In the genomic region with DNA sequence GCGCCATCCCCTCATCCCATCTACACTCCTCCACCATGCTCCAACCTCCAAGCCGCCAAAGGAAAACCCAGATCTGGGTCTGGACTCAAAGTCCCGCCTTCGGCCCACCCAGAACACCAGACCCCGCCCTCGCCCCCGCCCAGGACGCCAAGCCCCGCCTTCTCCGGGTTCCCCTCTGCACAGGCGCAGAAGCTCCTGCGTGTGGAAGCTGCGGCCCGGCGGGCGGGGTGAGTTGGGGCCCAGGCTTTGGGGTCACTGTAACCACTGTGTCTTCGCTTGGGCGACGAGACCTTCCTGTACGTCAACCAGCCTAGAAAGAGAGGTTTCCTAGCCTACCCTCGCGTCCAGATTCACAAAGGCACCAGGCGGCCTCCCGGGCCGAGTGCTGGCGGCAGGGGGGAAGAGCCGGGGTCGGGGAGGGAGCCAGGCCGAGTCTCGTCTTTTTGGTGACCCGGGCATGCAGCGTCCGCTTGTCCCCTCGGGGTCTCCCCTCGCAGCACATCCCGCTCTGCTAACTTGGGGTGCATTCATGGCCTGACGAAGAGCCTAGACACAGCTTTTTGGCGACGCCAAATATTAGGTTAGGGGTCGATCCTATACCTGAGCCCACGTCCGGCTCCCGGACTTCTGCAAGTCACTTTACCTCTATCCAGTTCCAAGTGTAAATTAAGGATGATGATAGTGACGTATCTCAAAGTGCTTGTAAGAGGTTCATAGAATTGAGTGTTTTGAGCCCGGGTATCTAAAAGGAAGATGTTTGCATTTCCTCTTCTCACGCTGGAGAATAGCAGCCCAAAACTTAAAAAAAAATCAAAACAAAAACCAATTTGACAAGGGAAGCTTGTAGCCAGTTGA, we compare ENCODE assay signal across 8 mouse cellular contexts. TPM values are rescaled to one million over a fixed set of nuclear protein-coding genes. Genes with fewer than 3 reads are reported as not detected.
DNase-seq lines count a peak whose midpoint lies in the region; ATAC-seq lines count a peak whose summit lies in the region.

No protein-coding gene starts in this region.

- DNase-seq in adrenal gland, adult (ENCODE audit: inconsistent age in 2 of 2, low spot score in 1 of 2) = peak; percentile 92 to 99
- peak; percentile 87 for DNase-seq in embryo, embryonic 10 days (ENCODE audit: low spot score)
- DNase-seq in gastrocnemius, adult 8-10 months (ENCODE audit: low spot score in 2 of 2) = peak; percentile 79
- DNase-seq in induced T-regulatory cell, adult 2 months (ENCODE audit: low read depth) = peak; percentile 94
- peak; percentile 79 to 83 for DNase-seq in left cerebral cortex, adult 8-10 months (ENCODE audit: low spot score in 2 of 2)
- peak; percentile 87 to 89 for DNase-seq in right cerebral cortex, adult 2 months (ENCODE audit: low spot score in 2 of 2)
- DNase-seq in urinary bladder, postnatal 10 days (ENCODE audit: low spot score) = peak; percentile 79

- peak; percentile 95 for ATAC-seq in megakaryocyte, adult 5-6 weeks (ENCODE audit: poor library complexity, severe bottlenecking)

RNA-seq across cellular contexts. Expression of a gene that starts 9.3 kb away (rescaled TPM):
- total RNA-seq in gastrocnemius, adult 8-10 months (2022) = 10 to 100 TPM; 13.4 to 15.9 (median 13.6) TPM
- total RNA-seq in left cerebral cortex, adult 8-10 months (2022) = 10 to 100 TPM; 24.4 to 26.5 (median 25.7) TPM
- 31.1 and 40.9 TPM in 2 replicates for total RNA-seq in megakaryocyte, adult 5-6 weeks (2015)
- total RNA-seq in megakaryocyte, adult 5-6 weeks (2017) = 32.6 and 34.4 TPM in 2 replicates

RNA-seq across cellular contexts. Expression of a gene that starts 9.4 kb away (rescaled TPM):
- 10 to 100 TPM; 17.9 to 23.6 (median 20.7) TPM for total RNA-seq in gastrocnemius, adult 8-10 months (2022)
- 10 to 100 TPM; 42.2 to 48.4 (median 46.9) TPM for total RNA-seq in left cerebral cortex, adult 8-10 months (2022)
- 31.3 and 40.4 TPM in 2 replicates for total RNA-seq in megakaryocyte, adult 5-6 weeks (2015)
- 22.8 and 23.9 TPM in 2 replicates for total RNA-seq in megakaryocyte, adult 5-6 weeks (2017)

RNA-seq across cellular contexts. Expression of a gene that starts 48.8 kb away (rescaled TPM):
- total RNA-seq in gastrocnemius, adult 8-10 months (2022) = 10 to 100 TPM in 1 of 4 experiments, 1 to 10 TPM in 3; 8.6 to 11.8 (median 9.6) TPM
- total RNA-seq in left cerebral cortex, adult 8-10 months (2022) = 10 to 100 TPM; 31.8 to 37.5 (median 32.8) TPM
- 41.6 and 47.0 TPM in 2 replicates for total RNA-seq in megakaryocyte, adult 5-6 weeks (2015)
- total RNA-seq in megakaryocyte, adult 5-6 weeks (2017) = 32.6 and 41.0 TPM in 2 replicates

Comparison
In these comparisons a context has a peak if more than half of its experiments do, and no peak if none do; other contexts are left out.
1. Peak in every context shown above with its lines: DNase-seq and ATAC-seq.